Mouse (Mus musculus): ENCODE results near the gene Fry.

Gene Fry

DNA sequence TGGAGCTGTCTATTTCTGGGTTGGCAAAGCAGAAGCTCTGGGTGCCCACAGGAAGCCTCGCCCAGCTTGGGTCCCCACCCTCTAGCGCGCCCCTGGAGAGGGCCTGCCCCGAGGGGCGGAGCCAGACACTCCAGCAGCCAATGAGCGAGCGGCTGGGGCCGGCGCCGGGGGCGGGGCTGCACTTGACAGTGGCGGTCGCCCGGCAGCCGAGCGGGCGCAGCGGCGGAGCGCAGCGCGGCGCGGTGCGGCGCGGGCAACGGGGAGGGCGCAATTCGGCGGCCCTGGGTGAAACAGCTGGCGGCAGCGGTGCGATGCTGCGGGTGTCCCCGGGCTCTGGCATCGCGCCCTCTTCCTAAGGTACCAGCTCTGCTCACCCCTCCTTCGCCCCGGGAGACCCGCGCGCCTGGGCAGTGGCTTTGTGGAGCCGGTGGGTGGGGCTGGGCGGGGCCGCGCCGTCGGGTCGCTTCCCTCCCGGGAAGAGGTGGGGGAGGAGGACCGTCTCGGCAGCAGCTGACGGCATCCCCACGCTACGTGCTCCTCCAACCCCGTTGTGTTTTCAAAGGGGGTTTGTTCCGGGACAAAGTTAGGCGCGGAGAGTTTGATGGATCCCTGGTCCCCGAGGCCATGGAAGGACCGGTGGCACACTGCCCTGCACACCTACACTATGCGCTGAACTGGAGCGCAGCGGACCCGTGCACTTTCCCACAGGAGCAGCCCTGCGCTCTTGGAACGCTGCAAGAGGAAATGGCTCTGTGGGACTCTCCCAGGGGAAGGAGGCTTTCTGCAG, at the start of gene Fry:
Gene Fry (plus strand): TSS at position 191 of the 787 bp plus-strand sequence.
- peak; percentile 96 for DNase-seq (ENCODE audit: low spot score in 2 of 2)

DNA sequence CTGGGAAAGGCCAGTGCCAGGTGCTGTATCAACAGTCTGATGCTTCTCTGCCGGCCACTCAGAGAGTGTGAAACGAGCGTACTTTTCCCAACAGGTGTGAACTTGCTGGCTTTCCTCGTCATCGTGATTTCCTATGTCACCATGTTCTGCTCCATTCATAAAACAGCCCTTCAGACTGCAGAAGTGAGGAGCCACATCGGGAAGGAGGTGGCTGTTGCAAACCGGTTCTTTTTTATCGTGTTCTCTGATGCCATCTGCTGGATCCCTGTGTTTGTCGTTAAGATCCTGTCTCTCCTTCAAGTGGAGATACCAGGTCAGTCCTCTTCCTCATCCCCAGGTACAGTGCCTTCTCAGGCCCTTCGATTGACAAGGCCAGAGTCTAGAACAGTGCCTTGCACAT, 48.4 kb upstream of the Fry start:
- no peak for DNase-seq (ENCODE audit: low spot score in 2 of 2)

DNA sequence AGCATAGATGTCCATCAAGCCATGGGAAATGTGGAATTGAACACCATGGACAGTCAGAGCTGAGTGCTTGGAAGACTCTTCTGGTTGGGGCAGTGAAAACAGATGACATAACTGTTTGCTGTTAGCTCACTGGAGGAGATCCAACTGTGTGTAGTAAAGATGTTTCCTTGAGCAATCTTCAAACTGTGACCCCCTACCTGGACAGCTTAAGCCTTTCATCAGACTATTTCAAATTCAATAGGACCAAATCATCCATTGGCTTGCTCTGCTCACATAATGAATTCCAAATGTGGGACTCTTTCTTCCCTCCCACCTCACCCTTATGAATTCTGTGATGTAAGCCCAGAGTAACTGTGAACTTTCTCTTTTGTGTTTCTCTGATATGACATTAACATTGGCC, 46.7 kb upstream of the Fry start:
- no peak for DNase-seq (ENCODE audit: low spot score in 2 of 2)

DNA sequence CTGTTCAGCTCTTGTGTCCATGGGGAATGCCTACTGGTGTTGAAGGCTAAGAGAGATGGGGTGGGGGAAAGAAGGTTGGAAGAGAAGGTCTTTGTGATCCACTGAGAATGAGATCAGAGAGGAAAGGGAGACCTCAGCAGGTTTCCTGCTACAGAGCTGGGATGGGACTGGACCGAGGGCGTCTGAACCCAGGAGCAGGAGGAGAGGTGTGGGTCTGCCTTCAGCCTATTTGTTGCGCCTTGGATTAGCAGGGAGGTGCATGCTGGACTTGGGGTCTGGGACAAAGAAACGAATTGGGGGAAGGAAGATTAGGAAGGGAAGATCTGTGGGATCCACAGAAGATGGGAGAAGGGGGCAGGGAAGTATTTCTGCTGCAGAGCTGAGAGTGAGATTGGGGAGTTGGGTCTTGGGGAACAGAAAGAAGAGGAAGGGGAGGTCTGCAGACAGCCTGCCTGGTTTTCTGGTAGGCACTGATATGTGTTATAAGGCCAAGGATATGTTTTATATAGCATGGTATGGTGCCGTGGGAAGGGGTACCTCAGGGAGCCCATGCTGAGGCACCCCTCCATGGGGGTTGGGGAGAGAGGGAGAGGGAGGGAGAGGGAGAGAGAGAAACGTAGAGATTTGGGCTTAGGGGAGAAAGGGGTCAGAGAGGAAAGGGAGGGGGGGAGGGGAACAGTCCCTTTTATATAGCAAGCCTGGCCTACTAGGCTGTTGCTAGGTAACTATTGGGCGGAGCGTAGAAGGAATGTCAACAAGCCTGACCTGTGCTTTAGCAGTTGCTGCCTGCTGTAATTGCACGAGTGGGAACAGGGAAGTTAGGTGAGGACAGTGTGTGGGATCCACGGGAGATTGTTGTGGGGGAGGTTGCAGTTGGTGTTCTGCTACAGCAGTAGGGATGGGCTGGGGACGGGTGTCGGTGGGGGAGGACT, 38.3 kb upstream of the Fry start:
- DNase-seq (ENCODE audit: low spot score in 2 of 2): no peak

DNA sequence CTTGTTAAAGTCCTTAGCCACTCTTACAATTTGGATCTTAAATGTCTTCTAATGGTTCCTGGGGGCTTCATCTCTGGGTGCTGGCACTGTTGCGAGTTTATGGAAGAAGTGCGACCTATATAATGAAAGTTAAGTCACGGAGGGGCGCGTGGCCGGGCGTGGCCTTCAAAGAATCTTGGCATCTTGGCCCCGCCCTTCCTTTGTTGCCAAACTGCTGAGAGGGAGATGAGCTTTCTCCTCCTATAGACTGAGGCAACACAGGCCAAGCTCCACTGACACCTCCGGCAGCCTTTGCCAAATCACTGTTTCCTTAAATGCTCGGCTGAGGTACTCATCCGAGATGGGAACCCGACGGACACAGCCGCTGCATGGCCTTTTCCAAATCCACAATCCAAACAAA, 35.7 kb upstream of the Fry start:
- no peak for DNase-seq (ENCODE audit: low spot score in 2 of 2)

DNA sequence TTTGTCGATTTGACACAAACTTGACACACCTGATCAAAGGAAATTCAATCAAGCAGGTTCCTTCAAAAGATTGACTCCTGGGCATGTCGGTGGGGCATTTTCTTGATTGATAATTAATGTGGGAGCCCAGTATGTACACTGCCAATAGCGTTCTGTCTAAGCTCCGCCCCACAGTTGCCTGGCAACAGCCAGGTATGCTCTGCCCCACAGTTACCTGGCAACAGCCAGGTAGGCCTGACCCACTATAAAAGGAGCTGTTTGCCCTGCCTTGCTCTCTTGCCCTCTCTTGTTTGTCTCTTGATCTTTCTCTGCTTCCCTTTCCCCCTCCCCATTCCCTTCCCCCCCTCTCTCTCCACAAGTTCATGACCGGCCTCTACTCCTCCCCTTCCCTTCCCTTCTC, 35.3 kb upstream of the Fry start:
- no peak for DNase-seq (ENCODE audit: low spot score in 2 of 2)

DNA sequence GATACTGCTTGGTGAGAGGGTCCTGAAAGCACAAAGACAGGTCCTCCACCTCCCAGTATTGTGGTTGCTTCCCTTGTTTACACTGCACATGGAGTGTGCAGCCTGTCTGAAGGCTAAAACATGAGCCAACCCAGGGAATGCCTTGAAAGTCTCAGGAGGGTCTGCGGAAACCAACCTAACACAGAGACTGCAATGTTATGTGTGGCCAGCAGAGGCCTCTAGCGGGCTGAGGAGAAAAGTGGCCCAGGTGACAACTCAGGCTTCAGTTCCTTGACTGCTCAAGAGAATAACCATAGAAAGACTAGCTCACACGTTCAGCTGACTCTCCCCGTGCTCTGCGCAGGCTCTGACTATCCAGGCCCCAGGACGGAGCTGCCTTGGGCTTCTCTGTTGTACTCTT, 20.8 kb upstream of the Fry start:
- DNase-seq (ENCODE audit: low spot score in 2 of 2): peak in 1 of 2 experiments; percentile 36

DNA sequence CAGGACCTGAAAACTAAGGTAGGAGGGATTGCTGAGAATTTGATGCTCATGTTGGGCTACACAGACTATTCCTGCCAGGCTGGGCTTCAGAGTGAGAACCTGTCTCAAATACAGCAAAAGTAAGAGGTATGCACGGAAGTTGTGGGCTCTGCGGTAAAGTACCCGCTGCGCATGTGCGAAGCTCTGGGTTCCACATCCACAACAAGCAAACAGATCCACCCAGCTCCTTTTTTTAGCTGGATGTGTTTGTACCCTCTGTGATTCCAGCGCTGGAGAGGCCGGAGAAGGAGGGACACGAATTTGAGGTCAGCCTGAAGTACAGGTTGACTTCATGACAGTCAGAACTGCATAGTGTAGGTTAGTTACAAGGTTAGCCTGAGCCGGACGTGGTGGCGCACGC, 19.7 kb upstream of the Fry start:
- DNase-seq (ENCODE audit: low spot score in 2 of 2): no peak

DNA sequence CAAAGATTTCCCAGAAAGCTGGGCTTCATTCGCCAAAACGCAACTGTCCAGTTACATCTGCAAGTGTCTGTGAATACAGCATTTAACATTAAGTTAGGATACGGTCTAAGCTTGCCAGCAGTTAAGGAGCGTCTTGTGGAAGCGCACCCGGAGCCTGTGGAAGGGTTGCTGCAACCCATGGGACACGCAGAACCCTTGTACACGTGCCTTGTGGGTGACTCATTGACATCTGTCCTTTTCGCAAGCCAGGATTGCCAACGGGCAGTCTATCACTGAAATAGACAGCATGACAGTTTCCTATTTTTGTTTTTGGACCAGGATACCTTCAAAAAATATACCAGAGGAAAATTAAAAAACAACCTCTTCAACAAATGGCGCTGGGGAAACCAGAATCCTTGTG, 16.7 kb upstream of the Fry start:
- no peak for DNase-seq (ENCODE audit: low spot score in 2 of 2)

DNA sequence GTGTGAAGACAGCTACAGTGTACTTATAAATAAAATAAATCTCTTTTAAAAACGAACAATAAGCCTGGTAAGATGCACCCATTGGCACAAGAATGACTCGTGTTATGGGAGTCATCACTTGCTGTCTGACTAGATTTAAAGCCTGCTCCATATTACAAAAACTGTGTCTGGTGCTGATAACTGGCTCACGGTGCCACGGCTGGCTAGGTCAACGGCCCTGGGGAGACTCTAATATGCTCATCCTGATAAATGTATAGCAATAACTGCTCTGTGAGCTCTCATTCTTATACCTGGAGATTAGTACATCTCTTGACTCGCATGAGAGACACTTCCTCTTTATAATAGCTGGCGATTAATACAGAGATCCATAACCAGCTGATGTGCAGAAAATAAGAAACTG, 12.1 kb upstream of the Fry start:
- no peak for DNase-seq (ENCODE audit: low spot score in 2 of 2)

DNA sequence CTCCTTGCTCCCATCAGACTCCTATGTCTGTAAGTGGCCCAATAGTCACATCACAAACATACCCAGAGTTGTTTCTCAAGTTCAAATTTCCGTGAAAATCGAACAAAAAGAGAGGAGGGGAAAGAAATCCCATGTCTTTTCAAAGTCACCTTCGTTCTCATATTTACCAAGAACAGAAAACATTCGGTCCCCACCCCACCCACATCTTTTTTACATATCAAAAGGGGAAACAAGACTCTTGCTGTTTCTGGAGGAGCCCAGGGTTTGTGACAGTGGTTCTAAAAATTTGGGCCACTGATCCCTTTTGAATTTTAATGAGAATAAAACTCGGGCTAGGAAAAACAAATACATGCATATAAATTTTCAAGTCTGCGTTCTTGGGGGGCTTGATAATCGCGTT, 7.2 kb upstream of the Fry start:
- no peak for DNase-seq (ENCODE audit: low spot score in 2 of 2)

DNA sequence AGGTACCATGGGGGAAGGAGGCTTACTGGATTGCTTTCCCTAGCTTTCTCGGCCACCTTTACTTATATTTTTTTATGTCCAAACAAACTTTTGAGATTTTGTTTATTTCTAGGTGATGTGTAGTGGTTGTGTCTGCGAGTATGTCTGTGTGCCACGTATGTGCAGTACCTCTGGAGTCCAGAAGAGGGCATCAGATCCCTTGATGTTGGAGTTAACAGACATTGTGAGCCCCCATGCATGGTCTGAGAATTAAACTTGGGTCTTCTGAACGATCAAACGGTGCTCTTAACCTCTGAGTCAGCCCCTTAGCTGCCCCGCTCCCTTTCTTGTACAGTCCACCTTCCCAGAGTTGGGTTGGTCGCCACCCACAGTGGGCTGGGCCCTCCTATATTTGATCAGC, 4.4 kb upstream of the Fry start:
- DNase-seq (ENCODE audit: low spot score in 2 of 2): no peak

DNA sequence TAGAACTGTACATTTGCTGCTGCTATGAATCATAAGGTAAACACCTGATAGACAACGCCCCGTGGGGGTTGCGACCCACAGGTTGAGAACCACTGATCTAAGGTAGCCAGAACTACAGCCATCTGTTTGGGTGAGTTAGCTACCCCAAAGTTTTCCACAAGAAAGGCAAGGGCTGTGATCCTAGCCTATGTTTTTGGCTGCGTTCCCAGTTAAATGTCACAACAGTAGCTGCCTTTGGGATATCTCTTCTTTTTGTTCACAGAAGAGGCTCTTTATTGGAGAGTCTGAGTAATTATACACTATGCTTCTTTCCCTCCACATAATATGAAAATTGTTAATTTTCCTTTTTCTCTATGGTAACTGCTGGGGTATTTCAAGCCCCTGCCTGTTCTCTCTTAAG, 3.7 kb upstream of the Fry start:
- no peak for DNase-seq (ENCODE audit: low spot score in 2 of 2)

DNA sequence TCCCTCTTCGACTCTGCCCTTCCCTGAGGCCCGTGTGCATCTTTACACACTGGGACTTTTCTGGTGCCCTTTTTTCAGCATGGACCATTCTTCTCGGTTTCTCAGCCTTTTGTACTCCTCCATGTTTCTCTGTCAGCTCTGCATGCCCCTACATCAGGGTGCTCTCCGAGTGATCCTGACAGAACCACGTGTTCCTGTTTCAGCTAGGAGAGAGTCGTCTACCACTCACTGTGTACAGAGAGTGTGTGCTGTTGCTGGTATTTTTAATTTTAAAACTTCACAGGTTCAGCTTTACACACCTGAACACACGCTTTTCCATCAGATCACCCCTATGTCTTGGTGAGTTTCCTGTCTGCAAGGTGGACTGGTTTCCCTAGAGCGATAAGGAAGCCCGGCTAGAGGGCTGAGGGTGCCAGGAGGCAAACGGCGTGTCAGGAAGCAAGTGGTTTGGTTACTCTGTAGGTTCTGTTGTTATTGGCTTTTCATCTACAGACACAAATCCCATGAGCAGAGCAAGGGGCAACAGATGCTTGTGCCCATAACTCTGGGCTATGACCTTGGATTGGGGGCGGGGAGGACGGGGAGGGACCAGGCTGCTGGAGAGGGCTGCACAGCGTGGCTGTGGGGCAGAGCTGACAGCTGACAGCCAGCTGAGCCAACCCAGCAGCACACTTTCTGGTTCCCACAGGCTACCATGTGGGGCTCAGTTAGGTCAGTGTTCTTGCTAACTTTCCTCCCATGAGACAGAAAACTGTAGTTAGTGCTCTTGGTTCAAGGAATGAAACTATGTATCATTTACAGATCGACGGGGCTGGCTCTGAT, 3.0 kb upstream of the Fry start:
- DNase-seq (ENCODE audit: low spot score in 2 of 2): peak in 1 of 2 experiments; percentile 10

DNA sequence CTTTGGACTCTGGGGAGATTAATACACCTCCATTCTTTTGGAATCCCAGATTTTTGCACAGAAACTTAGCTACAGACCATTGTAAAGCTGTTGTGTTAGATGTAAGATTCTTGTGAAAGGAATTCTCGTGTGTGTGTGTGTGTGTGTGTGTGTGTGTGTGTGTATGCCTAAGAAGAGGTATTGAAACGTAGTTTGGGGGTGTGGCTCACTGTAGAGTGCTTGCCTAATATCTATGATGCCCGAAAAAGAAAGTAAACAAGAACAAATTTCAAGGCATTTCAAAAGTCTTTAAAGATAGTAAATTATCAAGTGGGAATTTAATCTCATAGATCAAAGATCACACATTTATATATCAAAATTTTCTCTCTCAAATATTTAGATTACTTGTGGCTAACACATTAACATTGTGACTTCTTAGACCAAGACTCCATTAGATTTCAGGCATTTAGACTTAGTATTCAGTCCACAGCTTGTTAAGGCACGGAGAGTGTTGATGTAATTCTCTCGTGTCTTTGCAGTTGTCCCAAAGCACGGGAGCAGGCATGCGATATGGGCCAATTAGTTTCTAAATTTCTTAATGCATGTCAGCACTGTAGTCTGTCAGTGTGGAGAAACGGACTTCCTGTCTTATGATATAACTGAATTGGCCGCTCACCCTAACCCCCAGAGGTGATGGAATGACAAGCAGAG, 2.1 kb upstream of the Fry start:
- no peak for DNase-seq (ENCODE audit: low spot score in 2 of 2)

DNA sequence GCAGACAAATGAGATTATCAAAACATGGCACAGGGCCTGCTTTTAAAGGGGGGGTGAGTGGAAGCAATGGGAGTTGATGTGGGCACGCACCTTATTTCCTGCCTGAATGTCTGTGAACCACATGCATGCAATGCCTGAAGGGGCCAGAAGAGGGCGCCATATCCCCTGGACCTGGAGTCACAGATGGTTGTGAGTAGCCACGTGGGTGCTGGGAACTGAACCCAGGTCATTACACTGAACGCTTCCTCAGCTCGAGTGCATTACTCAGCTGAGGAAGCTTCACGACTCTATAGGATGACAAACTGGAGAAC, 1.6 kb upstream of the Fry start:
- DNase-seq (ENCODE audit: low spot score in 2 of 2): no peak

DNA sequence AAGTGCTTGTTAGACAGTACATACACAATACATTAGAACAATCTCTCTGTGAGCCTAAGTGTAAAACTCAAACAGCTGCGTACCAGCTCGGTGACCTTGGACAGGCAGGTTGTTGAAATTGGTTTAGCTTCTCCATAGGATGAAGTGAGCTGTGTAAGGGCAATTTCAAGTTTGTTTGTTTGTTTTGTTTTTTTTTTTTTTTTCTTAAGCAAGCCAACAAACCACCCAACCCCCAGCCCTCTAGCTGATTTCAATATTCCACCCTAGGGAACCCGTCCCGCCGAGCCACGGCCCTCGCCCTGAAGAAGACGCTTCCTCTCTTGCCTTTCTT, 356 bp upstream of the Fry start:
- no peak for DNase-seq (ENCODE audit: low spot score in 2 of 2)

DNA sequence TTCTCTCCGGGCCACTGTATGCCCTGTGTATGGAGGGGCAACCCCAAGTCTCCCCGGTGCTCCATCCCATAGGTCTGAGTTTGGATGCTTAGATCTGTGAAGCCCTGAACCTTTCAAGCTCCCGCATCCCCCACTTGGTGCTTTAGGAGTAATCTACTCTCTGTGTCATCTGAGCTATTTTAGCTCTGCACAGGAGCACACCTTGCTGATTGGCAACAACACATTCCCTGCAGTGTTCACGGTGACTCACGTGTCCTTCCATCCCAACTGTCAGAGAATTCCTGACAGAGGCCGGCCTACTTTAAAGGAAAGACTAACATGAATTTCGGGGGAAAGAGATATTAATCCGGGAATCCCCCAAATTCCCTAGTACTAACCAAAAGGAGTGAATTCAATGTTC, 2.2 kb downstream of the Fry start:
- no peak for DNase-seq (ENCODE audit: low spot score in 2 of 2)

DNA sequence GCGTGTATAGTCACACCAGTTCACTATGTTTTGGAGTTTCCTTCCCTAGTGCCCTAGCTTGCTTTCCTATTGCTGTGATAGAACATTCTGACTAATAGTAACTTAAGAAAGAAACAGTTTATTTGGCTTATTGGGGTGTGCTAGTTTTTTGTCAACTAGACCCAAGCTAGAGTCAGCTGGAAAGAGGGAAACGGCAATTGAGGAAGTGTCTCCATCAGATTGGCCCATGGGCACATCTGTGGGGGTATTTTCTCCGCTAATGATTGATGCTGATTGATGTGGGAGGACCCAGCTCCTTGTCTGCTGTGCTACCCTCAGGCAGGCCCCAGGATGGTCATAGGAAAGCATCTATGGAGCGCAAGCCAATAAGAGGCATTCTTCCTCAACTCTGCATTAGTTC, 3.6 kb downstream of the Fry start:
- no peak for DNase-seq (ENCODE audit: low spot score in 2 of 2)

DNA sequence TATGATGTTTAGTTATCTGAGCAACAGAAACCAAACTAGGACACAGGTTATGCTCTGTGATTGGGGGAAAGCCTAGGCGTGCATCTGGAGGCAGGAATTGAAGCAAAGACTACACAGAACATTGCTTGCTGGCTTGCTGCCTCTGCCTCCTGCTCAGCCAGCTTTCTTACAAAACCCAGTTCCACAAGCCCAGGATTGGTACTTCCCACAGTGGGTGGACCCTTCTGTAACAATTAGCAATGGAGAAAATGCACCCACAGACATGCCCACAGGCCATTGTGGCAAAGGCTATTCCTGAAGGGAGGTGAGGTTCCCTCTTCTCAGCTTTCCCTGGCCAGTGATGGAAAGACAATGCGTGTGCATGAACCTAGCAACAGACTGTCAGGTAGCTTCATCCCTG, 4.1 kb downstream of the Fry start:
- DNase-seq (ENCODE audit: low spot score in 2 of 2): no peak

DNA sequence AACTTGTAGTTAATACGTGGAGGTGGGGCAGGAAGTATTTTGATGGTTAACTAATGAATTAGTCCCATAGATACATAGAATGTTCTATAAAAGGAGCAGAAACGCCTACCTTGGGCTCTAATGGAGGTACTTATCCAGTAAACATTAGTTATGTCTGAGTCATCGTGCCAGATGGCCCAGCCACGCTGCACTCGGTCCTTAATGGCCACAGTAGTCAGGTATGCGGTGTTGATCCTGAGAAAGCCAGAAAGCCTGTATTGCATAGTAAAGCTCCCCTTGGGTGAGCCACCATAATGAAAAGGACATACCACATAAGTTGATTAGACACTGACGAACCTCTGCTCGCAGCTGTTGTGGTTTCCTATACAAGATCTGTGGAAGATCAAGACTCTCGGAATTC, 7.5 kb downstream of the Fry start:
- DNase-seq (ENCODE audit: low spot score in 2 of 2): no peak

DNA sequence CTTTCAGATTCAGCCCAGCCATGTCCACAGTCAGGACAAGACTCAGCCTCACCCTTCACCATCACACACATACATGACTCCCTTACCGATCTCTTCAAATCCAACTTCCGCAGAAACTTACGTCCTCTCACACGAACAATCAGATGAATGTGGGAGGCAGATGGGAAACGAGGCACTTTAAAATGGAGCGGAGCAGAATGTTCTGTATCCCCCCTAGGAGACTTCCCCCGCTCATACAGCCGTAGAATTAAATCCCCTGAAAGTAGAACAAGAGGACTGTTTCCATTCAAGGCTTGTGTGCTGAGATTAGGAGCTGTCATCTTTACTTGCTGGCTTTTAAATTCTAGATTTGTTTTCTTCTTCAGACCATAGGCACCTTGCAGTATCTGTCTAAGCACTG, 10.0 kb downstream of the Fry start:
- no peak for DNase-seq (ENCODE audit: low spot score in 2 of 2)

Data from heart, adult 9 months (tissue).